Mouse (Mus musculus) heart, embryonic 12.5 days (tissue): ENCODE results near the gene Daam2. TPM values are rescaled to one million over a fixed set of nuclear protein-coding genes. Genes with fewer than 3 reads are reported as not detected.

Source experiments
- ATAC-seq: fragments of 200-750 bp; cut with Nextera tagmentation; 2 replicates; pipeline ENCODE4 v1.8.0; 2017; ENCODE audit warnings: moderate TSS enrichment, moderate library complexity; ENCODE audit not compliant: insufficient number of reproducible peaks, low FRiP score
- H3K27ac ChIP-seq: fragments of 300-500 bp; sonication (generic); 2 replicates; pipeline ENCODE4 v1.5.1; 2016; ENCODE audit warnings: mild to moderate bottlenecking, moderate library complexity; ENCODE audit not compliant: poor library complexity, severe bottlenecking
- H3K27me3 ChIP-seq: fragments of 300-500 bp; sonication (generic); replicated peaks from 2 replicates; pipeline ENCODE4 v1.6.1; 2016; ENCODE audit warnings: mild to moderate bottlenecking, moderate library complexity
- H3K36me3 ChIP-seq: fragments of 300-500 bp; sonication (generic); 2 replicates; pipeline ENCODE4 v1.6.1; 2016; ENCODE audit warnings: mild to moderate bottlenecking, moderate library complexity
- H3K4me1 ChIP-seq: fragments of 300-500 bp; sonication (generic); replicated peaks from 2 replicates; pipeline ENCODE4 v1.6.1; 2016; ENCODE audit warnings: mild to moderate bottlenecking
- H3K4me2 ChIP-seq: fragments of 300-500 bp; sonication (generic); 2 replicates; pipeline ENCODE4 v1.6.1; 2016; ENCODE audit warnings: mild to moderate bottlenecking, moderate library complexity
- H3K4me3 ChIP-seq: fragments of 300-500 bp; sonication (generic); 2 replicates; pipeline ENCODE4 v1.5.1; 2016; ENCODE audit warnings: mild to moderate bottlenecking
- H3K9ac ChIP-seq: fragments of 300-500 bp; sonication (generic); 2 replicates; pipeline ENCODE4 v1.6.1; 2016; ENCODE audit warnings: mild to moderate bottlenecking, moderate library complexity
- H3K9me3 ChIP-seq: fragments of 300-500 bp; sonication (generic); replicated peaks from 2 replicates; pipeline ENCODE4 v1.6.1; 2016; ENCODE audit warnings: mild to moderate bottlenecking, moderate library complexity
- WGBS: fragments of 180-500 bp; shearing (Covaris S2); methylation state at CpG from one replicate; pipeline ENCODE4 v1.1.7; 2016; 5-methylcytosine and 5-hydroxymethylcytosine counted together
- polyA plus RNA-seq: library from polyadenylated mRNA; unstranded; fragments of >200 nt; fragmentation: Nextera tagmentation; extraction: Ambion mirVana; gene quantifications from 2 replicates; pipeline ENCODE4 v1.2.1, GENCODE M21; 2016

Gene Daam2
- polyA plus RNA-seq, 1 experiment from 2014 or later, result 4.1 TPM

DNA sequence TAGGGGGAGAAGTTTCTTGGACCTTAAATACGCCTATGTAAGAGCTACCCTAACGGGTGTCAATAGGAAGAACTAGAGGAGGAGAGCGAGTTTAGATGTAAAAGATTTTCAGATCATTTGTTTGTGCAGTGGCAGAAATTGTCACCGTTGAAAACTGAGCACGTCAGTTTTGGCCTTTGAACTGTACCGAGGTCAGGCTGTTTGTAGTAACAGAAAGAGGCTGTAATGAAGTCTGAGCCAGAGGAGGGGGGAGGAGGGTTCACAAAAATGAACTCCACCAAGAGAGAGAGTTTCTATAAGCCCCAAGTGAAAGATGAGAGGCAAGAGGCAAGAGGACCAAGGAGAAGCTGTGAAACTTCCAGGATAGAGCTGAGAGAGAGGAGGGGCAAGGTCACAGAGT is 144.3 kb downstream of the Daam2 start:
- Histone ChIP-seq H3K27ac (no peak overlapping the region), H3K4me2 (no peak overlapping the region), H3K9ac (no peak overlapping the region), H3K36me3 (no peaks in the 10 kb centered on the region), H3K4me3 (no peak overlapping the region), H3K27me3 (no peaks in the 10 kb centered on the region), H3K4me1 (no peaks in the 10 kb centered on the region), H3K9me3 (no peaks in the 10 kb centered on the region)
- 75% methylated on average over 6 of the region's 6 CpGs for WGBS
- ATAC-seq, result no peak

DNA sequence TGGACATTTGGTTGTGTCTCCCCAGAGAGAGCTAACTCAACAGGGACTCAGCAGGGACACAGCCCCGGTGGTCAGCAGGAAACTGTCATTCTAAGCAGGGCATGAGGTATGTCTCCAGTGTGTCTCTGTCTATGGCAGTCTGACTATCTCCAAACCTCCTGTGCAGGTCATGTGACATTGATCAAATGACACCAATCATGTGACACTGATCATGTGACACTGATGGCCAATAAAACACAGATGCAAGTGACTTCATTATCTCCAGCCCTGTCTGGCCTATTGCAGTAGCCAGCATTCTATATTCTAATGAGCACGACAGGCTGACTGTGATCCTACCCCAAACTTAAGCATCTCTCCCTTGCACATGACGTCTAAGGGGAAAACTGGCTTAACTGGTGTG is 147.9 kb downstream of the Daam2 start:
- no peak overlapping the region for H3K4me2 ChIP-seq
- 66% methylated on average over 3 of the region's 3 CpGs for WGBS
- no peak overlapping the region for H3K27ac ChIP-seq
- H3K4me3 ChIP-seq, result no peak overlapping the region
- H3K9ac ChIP-seq, result no peak overlapping the region
- ATAC-seq, result no peak
- H3K36me3 ChIP-seq, result no peaks in the 10 kb centered on the region
- no peaks in the 10 kb centered on the region for H3K27me3 ChIP-seq
- H3K4me1 ChIP-seq, result no peaks in the 10 kb centered on the region
- H3K9me3 ChIP-seq, result no peaks in the 10 kb centered on the region

DNA sequence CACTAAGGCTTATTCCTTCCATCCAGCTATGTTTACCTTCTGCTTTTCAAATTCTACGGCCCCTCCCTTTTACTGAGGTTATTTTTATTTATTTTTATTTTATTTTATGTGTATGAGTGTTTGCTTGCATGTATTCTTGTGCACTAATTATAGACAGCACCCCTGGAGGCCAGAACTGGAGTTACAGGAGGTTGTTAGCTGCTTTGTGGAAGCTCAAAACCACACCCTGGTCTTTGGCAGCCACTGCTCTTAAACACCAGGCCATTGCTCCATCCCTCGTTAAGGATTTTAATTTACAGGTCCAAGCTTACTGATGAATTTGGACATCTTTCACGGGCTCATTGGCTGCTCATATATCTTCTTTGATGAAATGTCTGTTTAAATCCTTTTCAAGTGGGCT is 150.6 kb downstream of the Daam2 start:
- H3K27ac ChIP-seq, result no peak overlapping the region
- no peak overlapping the region for H3K4me2 ChIP-seq
- 53% methylated on average over 3 of the region's 3 CpGs for WGBS
- ATAC-seq, result no peak
- no peaks in the 10 kb centered on the region for H3K27me3 ChIP-seq
- no peaks in the 10 kb centered on the region for H3K36me3 ChIP-seq
- H3K4me3 ChIP-seq, result no peak overlapping the region
- no peaks in the 10 kb centered on the region for H3K9me3 ChIP-seq
- no peak overlapping the region for H3K9ac ChIP-seq
- no peaks in the 10 kb centered on the region for H3K4me1 ChIP-seq

DNA sequence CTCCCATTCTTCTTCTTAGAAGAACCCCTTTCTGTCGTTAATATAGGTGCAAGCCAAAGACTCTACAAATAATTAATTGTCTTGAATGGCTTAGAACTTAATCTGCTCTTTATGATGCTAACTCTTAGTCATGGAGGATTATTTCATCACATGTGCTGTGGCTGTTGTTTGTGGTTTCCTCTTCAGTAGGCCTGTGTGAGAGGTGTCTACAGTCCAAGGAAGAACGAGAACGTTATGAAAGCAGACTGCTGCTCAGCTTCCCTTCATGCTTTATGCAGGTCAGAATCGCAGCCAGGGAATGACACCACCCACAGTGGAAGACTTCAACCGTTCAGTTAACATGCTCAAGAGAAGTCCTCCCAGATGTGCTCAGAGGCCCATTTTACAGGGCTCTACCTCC is 151.2 kb downstream of the Daam2 start:
- H3K36me3 ChIP-seq, result no peaks in the 10 kb centered on the region
- WGBS, result 74% methylated on average over 5 of the region's 5 CpGs
- no peak overlapping the region for H3K9ac ChIP-seq
- no peak overlapping the region for H3K4me2 ChIP-seq
- ATAC-seq, result no peak
- H3K27me3 ChIP-seq, result no peaks in the 10 kb centered on the region
- no peaks in the 10 kb centered on the region for H3K4me1 ChIP-seq
- no peak overlapping the region for H3K27ac ChIP-seq
- H3K9me3 ChIP-seq, result no peaks in the 10 kb centered on the region
- H3K4me3 ChIP-seq, result no peak overlapping the region

Other genes with a start within 250 kb of the Daam2 start
- 6.6 TPM in 2 replicates for gene Mocs1, start 136.0 kb downstream of the Daam2 start, polyA plus RNA-seq
- gene Kif6, start 50.8 kb upstream of the Daam2 start, polyA plus RNA-seq, result 1.4 and 2.5 TPM in 2 replicates